Mouse (Mus musculus) lung, postnatal 0 days (tissue): ENCODE measurements around the gene 4930404N11Rik. TPM values are rescaled to one million over a fixed set of nuclear protein-coding genes. Genes with fewer than 3 reads are reported as not detected.
A peak's percentile ranks its signal among the peaks of the same experiment; 100 is the strongest.

ENCODE experiments used
- ATAC-seq: fragments of 200-750 bp; cut with Nextera tagmentation; 2 replicates; pipeline ENCODE4 v1.8.0; 2017; ENCODE audit warnings: moderate library complexity
- DNase-seq: peaks from one replicate; pipeline ENCODE4 v3.0.0-alpha.2; 2016; ENCODE audit warnings: low spot score
- H3K27ac ChIP-seq: fragments of 300-500 bp; sonication (generic); 2 replicates; pipeline ENCODE4 v1.5.1; 2014; ENCODE audit warnings: antibody characterized with exemption, mild to moderate bottlenecking, low read length, mixed read lengths
- H3K27me3 ChIP-seq: fragments of 300-500 bp; sonication (generic); replicated peaks from 2 replicates; pipeline ENCODE4 v1.6.1; 2014; ENCODE audit warnings: low read length, mixed read lengths; ENCODE audit not compliant: insufficient read depth
- H3K36me3 ChIP-seq: fragments of 300-500 bp; sonication (generic); 2 replicates; pipeline ENCODE4 v1.6.1; 2014; ENCODE audit warnings: low read length, mixed read lengths; ENCODE audit not compliant: insufficient read depth
- H3K4me1 ChIP-seq: fragments of 300-500 bp; sonication (generic); 2 replicates; pipeline ENCODE4 v1.6.1; 2014; ENCODE audit warnings: antibody characterized with exemption, low read depth, low read length, mixed read lengths; ENCODE audit not compliant: insufficient read depth
- H3K4me2 ChIP-seq: fragments of 300-500 bp; sonication (generic); replicated peaks from 2 replicates; pipeline ENCODE4 v1.6.1; 2014; ENCODE audit warnings: low read depth, mild to moderate bottlenecking, low read length, moderate library complexity, mixed read lengths
- H3K4me3 ChIP-seq: fragments of 300-500 bp; sonication (generic); 2 replicates; pipeline ENCODE4 v1.5.1; 2014; ENCODE audit warnings: low read depth, low read length
- H3K9ac ChIP-seq: fragments of 300-500 bp; sonication (generic); replicated peaks from 2 replicates; pipeline ENCODE4 v1.6.1; 2014; ENCODE audit warnings: low read depth, mild to moderate bottlenecking
- H3K9me3 ChIP-seq: fragments of 300-500 bp; sonication (generic); 2 replicates; pipeline ENCODE4 v1.6.1; 2016; ENCODE audit warnings: low read length, mixed read lengths
- CTCF ChIP-seq: IDR thresholded peaks from 2 replicates; pipeline ENCODE4 v1.5.1; 2016; ENCODE audit warnings: antibody characterized with exemption, mild to moderate bottlenecking
- EP300 ChIP-seq: IDR thresholded peaks from 2 replicates; pipeline ENCODE4 v1.6.1; 2016; ENCODE audit warnings: antibody characterized with exemption, mild to moderate bottlenecking, control low read depth
- WGBS: fragments of 180-500 bp; shearing (Covaris S2); extraction: QIAGEN DNeasy Blood & Tissue Kit; methylation state at CpG from one replicate; pipeline ENCODE4 v1.1.7; 2014; 5-methylcytosine and 5-hydroxymethylcytosine counted together
- polyA plus RNA-seq: library from polyadenylated mRNA; unstranded; fragments of >200 nt; fragmentation: Nextera tagmentation; extraction: Ambion mirVana; gene quantifications from 2 replicates; pipeline ENCODE4 v1.2.1, GENCODE M21; 2015

4930404N11Rik gene
- polyA plus RNA-seq, 1 experiment from 2014 or later = 5.4 TPM

GRCm38 (mm10) chr10:81403511-81403910, 37.9 kb upstream of the 4930404N11Rik start:
- Histone ChIP-seq H3K9ac (no peak overlapping the region), H3K4me3 (no peak overlapping the region), H3K27me3 (no peaks in the 10 kb centered on the region), H3K4me2 (no peak overlapping the region), H3K36me3 (peaks cover 28% of the 10 kb centered on the region), H3K27ac (no peak overlapping the region), H3K9me3 (no peaks in the 10 kb centered on the region), H3K4me1 (peaks cover 25% of the 10 kb centered on the region)
- TF ChIP-seq CTCF = no peak
- TF ChIP-seq EP300 = no peak
- WGBS = 75% methylated on average over 10 of the region's 10 CpGs
- ATAC-seq = no peak
- no peak for DNase-seq

GRCm38 (mm10) chr10:81402227-81402765, 36.7 kb upstream of the 4930404N11Rik start:
- WGBS = 23% methylated on average over 4 of the region's 7 CpGs
- H3K4me2 ChIP-seq = peak overlapping the region; percentile 25; the same call in 1 of the 2 replicates
- no peaks in the 10 kb centered on the region for H3K9me3 ChIP-seq
- H3K36me3 ChIP-seq = peaks cover 33% of the 10 kb centered on the region
- TF ChIP-seq CTCF = no peak
- no peak for TF ChIP-seq EP300
- no peak overlapping the region for H3K9ac ChIP-seq
- peak overlapping the region; percentile 77 for H3K27ac ChIP-seq
- ATAC-seq (no peak), DNase-seq (no peak)
- no peak overlapping the region for H3K4me3 ChIP-seq
- no peaks in the 10 kb centered on the region for H3K27me3 ChIP-seq
- peaks cover 15% of the 10 kb centered on the region for H3K4me1 ChIP-seq

- H3K9ac ChIP-seq = no peak overlapping the region
- peak overlapping the region; percentile 77 for H3K27ac ChIP-seq
- H3K36me3 ChIP-seq = peaks cover 33% of the 10 kb centered on the region
- 12% methylated on average over 17 of the region's 18 CpGs for WGBS
- ATAC-seq = peak; percentile 84
- DNase-seq = peak; percentile 91
- no peaks in the 10 kb centered on the region for H3K27me3 ChIP-seq
- TF ChIP-seq CTCF (peak; percentile 16; the same call in 1 of the 2 replicates), EP300 (no peak)
- H3K4me3 ChIP-seq = no peak overlapping the region
- peaks cover 15% of the 10 kb centered on the region for H3K4me1 ChIP-seq
- H3K4me2 ChIP-seq = peak overlapping the region; percentile 25; the same call in 1 of the 2 replicates
- H3K9me3 ChIP-seq = no peaks in the 10 kb centered on the region
Measured at GRCm38 (mm10) chr10:81401521-81402226, 36.1 kb upstream of the 4930404N11Rik start.

GRCm38 (mm10) chr10:81401205-81401520, 35.5 kb upstream of the 4930404N11Rik start:
- ATAC-seq (peak; percentile 34), DNase-seq (peak; percentile 62)
- Histone ChIP-seq H3K4me2 (no peak overlapping the region), H3K27me3 (no peaks in the 10 kb centered on the region), H3K27ac (peak overlapping the region; percentile 77), H3K4me1 (peaks cover 15% of the 10 kb centered on the region), H3K9me3 (no peaks in the 10 kb centered on the region), H3K9ac (no peak overlapping the region), H3K36me3 (peaks cover 33% of the 10 kb centered on the region), H3K4me3 (no peak overlapping the region)
- TF ChIP-seq EP300 = no peak
- TF ChIP-seq CTCF = no peak
- WGBS = 42% methylated on average over 10 of the region's 10 CpGs

GRCm38 (mm10) chr10:81400371-81401204, 35.0 kb upstream of the 4930404N11Rik start:
- Histone ChIP-seq H3K4me1 (peaks cover 15% of the 10 kb centered on the region), H3K9me3 (no peaks in the 10 kb centered on the region), H3K36me3 (peaks cover 33% of the 10 kb centered on the region), H3K4me2 (no peak overlapping the region), H3K9ac (no peak overlapping the region), H3K27me3 (no peaks in the 10 kb centered on the region), H3K4me3 (no peak overlapping the region), H3K27ac (no peak overlapping the region)
- no peak for DNase-seq
- no peak for TF ChIP-seq CTCF
- no peak for TF ChIP-seq EP300
- 65% methylated on average over 22 of the region's 22 CpGs for WGBS
- no peak for ATAC-seq

- H3K4me2 ChIP-seq = no peak overlapping the region
- peaks cover 33% of the 10 kb centered on the region for H3K36me3 ChIP-seq
- no peak for ATAC-seq
- no peaks in the 10 kb centered on the region for H3K9me3 ChIP-seq
- H3K4me1 ChIP-seq = peaks cover 15% of the 10 kb centered on the region
- WGBS = 85% methylated on average over 16 of the region's 18 CpGs
- no peaks in the 10 kb centered on the region for H3K27me3 ChIP-seq
- H3K9ac ChIP-seq = no peak overlapping the region
- no peak overlapping the region for H3K27ac ChIP-seq
- no peak overlapping the region for H3K4me3 ChIP-seq
- DNase-seq = no peak
- no peak for TF ChIP-seq CTCF
- no peak for TF ChIP-seq EP300
Measured at GRCm38 (mm10) chr10:81399798-81400308, 34.2 kb upstream of the 4930404N11Rik start.
